Mouse (Mus musculus): Measurements from ENCODE around the gene Elfn2. TPM values are rescaled to one million over a fixed set of nuclear protein-coding genes. Genes with fewer than 3 reads are reported as not detected.

The Elfn2 gene
- total RNA-seq, 2 experiments from 2014 or later = 0.05 to 0.31 TPM

DNA sequence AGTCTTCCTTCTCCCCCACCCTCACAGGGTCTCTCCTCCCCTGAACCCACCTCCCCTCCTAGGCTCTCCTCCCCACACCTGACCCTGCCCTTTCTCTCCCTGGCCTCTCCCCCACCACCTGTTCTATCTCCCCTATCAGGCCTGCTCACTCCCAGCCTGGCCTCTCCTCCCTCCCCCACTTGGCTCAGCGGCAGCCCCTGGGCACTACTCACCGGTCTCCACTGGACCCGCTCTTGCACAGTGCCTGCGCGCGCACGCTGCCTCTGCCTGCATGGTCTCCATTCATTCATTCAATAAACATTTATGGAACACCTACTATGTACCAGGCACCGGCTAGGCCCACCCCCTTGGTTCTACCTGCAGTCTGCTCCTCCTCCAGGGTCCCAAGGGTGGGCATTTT, 37.3 kb downstream of the Elfn2 start:
- no peak for DNase-seq

DNA sequence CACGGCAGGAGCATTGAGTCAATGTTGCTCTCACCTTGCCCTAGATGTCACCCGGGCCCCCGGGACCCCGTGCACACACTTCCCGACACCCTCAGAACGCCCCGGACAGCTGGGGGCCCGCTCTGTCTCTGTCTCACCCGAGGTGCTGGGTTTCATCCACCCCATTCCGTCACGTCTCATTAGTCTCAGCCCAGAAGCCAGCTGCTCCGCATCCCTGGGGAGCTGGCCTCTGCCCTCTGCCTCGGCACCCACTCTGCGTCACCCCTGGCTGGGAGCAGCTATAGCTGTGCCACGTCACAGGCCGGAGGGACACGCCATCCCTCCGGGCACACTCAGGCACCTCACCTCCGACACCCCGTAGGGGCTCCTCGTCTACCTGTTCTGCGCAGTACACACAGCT, 38.3 kb downstream of the Elfn2 start:
- no peak for DNase-seq

DNA sequence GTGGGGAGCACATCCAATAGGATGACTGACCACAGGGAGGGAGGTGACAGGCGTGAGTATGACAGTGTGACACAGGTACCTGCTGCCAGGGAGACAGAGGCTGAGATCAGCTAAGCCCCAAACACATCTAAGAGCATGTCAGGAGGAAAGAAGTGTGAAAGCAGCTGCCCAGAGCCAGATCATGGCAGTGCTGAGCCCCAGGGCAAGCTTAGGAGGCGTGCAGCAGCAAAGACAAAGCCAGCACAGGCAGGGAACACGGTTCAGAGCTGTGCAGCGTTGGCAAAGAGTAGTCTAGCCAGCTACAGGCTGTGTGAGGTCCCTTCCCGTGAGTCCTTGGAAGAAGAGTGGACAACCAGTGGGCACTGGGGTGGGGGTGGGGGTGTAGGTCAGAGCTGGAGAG, 40.9 kb downstream of the Elfn2 start:
- no peak for DNase-seq

DNA sequence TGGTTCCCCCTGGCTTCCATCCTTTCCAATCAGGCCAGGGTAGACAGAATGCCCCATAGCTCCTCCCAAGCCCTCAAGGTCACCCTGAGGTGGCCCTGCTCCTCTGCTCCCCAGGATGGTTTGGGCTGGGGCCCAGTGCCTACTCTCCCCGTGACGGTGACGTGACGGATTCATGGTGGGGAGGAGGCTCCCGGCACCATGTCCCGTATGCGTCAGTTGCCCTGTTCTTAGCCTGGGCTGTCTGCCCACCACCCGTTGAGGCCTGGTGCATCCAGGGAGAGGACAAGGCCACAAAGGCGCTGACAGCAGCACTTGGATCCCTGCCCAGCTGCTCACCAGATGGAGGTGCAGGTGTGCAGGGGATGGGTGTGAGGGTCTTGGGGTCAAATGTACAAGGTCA, 41.6 kb downstream of the Elfn2 start:
- DNase-seq = no peak

DNA sequence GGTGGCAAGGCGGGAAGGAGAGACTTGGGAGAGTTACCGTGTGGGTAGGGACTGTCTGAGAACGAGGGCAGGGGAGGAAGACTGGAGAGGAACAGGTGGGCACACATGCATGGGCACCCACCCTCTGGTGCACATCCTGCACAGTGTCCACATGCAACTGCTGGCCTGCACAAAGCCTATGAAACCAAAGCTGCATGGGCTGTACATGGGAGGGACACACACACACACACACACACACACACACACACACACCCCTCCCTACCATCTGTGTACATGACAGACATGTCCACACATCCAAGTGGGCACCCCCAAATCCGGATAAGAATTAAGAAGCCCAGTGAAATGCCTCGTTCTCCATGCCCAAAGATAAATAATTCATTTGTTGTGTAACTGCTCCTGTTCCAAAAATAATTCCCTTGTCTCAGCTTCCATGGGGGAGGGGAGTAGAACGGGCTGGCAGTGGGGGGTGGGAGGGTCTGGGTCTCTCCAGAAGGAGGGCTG, 43.6 kb downstream of the Elfn2 start:
- no peak for DNase-seq

DNA sequence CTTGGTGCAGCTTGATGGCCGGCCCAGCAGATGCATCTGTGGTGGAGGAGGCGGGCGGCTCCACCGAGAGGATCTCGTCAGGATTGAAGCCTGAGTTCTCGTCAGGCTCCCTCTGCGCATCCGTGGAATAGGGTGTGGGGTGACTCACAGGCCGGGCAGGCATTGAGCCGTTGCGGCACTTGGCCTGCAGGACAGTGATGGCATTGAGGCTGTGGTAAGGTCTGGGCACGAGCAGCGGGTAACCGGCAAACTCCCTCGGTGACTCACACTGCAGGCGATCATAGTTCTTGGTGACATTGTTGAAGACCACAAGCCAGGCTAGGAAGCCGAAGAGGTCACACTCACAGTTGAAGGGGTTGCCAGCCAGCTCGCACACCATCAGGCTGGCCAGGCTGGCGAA, 45.1 kb downstream of the Elfn2 start:
- no peak for DNase-seq

DNA sequence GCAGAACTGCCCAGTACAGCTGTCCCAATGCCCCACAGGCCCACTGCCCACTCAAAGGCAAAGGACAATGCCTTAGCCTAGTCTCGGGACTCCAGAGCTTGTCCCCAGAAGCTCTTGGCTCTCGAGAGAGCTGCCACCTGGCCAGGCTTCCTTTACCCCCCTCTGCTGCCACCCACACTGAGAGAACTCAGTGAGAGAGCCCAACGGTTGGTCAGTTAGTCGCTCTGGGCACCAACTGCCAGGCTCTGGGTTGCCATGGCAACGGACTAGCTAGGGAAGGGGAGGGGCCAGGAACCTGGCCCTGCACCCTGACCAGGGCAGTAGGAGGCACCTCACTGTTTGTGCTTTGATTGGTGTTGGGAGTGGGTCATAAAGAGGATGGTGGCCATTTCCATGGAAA, 48.2 kb downstream of the Elfn2 start:
- no peak for DNase-seq

DNA sequence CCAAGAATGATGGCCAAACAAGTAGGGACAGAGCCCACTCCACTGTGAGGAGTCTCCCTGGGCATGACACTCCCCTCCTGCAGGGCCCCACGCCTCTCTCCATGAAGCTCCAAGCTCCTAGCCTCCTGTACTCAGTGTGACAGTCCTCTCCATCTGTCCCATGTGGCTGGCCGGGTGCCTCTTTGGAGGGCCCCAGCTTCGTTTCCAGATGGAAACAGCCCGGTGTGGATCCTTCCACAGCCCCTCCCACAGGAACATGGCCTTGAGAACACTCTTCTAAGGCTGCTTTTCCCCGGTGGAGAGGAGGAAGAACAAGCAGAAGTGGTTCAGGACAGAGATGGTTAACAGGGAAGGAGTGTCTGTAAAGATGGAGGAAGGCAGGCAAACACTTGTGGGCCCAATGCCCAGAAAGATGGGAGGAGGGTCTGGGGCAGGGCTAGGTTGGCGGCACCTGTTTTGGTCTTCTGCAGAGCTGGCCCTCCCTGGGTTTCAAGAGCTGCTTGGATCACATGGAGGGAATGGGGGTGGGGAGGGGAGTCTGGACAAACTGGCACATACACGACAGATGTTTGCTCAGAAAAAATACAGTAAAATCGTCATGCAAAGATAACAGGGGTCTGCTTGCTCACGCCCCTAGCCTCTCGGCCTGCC, 49.2 kb downstream of the Elfn2 start:
- DNase-seq = no peak

DNA sequence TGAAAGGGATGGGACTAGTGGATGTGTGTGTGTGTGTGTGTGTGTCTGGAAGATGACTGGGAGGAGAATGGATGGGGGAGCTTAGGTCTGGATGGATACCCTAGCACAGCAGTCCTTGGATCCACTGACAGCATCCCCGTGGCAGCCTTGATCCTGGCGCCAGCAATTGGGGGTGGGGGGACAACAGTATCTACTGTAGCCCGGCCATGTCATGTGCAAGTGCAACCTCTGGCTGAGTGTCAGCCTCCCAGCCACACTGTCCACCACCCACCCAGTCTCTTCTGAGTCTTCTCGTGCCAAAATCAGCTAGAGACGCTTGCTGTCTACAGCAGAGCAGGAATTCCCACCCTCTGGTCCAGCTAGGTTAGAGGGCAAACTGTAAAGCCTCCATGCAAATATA, 54.3 kb downstream of the Elfn2 start:
- DNase-seq = no peak

DNA sequence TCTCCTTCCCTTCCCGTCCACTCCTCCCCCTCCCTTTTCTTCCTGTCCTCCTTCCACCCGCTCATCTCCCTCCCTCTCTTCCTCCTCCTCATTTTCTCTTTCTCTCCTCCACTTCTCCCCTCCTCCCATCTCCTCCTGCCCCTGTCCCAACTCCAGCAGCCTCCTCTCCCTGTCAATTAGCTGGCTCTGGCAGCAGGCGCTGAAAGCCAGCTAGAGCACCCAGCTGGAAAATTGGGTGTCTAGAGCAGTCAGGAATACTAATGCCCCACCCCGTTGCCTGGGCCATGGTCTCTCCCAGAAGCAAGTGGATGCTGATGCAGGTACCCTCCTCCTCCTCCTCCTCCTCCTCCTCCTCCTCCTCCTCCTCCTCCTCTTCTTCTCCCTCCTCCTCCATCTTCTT, 67.4 kb downstream of the Elfn2 start:
- DNase-seq = no peak

DNA sequence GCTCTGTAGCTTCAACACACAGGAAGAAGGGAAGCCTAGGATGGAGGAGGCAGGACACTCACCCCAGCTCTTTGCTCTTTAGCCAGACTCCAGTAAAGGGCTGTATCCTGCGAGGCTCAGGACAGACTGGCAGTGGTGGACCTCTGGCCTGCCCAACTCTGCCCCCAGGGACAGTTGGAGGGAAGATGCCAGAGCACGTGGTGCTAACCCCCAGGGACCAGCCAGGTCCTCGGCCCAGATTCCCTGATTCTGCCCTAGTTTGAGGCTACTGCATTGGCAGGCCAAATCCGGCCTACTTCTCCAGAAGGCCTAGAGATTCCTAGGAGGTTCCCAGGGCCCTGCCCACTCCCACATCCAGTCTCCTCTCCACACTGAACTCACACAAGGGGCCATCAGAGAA, 70.8 kb downstream of the Elfn2 start:
- DNase-seq = peak; percentile 41

DNA sequence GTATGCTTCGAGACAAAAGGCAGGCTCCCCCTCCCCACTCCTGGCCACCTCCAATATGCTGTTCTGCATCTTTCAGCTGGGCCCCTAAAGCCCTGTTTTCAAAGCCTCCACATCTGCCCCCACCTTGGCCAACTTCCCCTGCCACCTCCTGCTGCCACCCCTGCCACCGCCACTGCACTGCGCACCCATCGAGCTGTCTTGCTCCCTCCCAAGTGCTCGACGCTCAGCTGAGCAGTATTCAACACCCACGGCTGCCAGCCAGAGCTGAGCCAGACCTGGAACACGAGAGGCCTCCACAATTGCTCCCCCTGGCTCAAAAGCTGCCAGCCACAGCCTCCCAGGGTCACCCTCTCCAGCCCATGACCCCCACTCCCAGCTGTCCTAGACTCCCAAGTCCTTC, 74.0 kb downstream of the Elfn2 start:
- no peak for DNase-seq

DNA sequence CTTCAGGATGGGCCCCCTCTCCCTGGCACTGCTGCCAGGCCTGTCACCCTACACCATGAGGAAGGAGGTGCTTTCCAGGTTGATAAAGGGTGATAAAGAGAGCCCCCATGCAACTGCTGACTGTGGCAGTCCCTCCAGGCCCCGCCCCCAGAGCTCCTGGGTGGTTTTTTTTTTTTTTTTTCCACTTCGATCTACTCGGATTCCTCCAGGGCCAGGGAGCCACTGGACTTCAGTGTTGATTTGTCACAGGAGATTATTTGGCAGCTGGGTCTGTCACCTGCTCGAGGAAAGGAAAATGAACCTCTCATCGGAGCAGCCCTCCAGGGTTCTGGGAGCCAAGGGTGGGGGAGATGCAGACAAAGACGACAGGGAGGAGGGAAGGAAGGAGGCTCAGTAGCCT, 74.9 kb downstream of the Elfn2 start:
- DNase-seq = no peak

DNA sequence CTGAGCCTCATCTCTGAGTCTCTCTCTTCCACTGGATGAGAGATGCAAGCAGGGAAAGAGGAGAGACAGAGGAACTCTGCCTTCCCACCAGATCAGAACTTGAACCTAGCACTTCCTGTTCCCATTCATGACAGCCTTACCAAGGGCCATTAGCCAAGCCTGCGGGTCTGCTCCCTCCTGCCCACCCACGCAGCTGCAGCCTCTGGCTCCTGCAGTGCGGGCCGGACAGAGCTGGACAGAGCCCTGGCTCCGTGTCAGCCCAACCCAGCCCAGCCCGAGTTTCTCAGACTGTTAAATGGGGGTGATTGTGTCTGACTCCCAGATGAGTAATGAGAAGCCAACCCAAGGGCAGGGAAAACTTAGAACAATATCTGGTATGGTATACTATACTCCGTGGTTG, 83.3 kb downstream of the Elfn2 start:
- peak; percentile 75 for DNase-seq

DNA sequence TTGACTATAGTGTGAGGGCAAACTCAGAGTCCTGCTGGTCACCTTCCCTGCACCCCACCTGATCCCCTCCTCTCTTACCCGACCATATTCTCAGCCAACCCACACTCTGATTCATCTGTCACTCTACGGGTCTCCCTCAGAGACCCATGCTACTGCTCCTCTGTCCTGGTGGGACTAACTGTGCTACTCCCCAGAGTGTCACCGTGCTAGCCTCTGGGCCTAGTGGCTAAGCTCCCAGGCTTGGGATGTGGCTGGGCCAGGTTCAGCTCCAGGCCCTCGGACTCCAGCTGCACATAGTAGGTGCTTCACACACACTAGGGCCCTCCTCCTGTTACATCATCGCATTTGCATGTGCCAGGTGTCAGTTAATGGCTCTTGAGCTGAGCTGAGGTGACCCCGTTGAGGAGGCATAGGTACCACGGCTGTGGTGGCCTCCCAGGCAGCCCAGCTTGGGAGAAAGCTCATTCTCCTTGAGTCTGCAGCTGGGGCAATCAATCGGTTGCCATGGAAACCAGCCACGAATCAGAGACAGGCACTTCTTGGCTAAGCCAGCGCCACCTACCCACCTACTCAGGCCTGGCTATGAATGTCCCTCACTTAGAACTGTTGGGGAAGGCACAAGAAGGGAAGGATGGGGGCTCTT, 84.4 kb downstream of the Elfn2 start:
- no peak for DNase-seq

DNA sequence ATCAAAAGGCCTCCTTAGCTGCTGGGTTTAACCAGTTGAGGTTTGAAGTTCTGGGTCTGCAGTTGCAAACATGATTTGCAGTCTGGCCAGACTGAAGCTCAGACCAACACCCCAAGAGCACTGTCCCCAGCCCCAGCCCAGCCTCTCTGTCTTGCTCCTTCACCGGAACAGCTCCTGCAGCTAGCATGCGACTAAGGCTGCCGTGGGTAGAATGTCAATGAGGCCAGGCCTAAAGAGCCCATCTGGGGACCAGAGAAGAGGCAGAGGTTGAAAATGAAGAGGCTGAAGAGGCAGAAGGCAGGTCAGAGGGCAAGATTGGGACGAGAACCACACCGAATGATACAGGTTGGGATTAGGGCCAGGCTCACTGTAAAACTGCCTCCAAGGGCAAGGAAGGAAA, 85.2 kb downstream of the Elfn2 start:
- DNase-seq = no peak

DNA sequence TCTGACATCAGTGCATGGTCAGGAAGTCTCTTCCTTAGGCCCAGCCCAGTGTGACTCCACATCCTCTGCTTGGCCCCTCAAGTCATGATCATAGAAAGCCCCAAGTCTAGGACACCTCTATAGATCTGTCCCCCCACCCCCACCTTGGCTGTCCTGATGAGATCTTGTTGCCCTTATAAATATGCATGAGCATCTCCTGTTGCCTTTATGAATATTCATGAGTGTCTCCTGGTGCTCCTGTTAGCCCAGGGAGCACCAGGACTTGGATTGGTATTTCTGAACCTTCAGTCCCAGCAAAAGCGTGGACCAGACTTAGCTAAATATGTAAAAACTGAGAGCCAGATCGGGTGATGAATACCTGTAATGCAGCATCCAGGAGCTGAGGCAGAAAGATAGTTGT, 86.2 kb downstream of the Elfn2 start:
- no peak for DNase-seq

DNA sequence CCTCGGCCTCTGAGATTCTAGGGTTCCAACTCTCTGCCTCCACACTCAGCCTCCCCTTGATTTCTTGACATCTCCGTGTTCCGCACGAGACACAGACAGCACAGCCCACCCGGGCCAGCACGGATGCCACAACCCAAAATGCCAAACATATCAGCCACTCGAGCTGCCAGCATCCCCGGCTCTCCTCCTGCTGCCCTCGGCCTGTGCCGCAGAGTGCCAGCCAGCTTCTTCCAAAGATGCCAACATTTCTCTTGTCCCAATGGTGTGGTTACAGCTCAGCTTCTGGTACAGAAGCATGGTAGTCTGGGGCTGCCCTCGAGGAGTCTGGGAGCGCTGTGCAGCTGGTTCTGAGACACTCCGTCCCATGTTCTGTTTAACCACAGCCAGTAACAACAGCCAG, 92.3 kb downstream of the Elfn2 start:
- DNase-seq = no peak

DNA sequence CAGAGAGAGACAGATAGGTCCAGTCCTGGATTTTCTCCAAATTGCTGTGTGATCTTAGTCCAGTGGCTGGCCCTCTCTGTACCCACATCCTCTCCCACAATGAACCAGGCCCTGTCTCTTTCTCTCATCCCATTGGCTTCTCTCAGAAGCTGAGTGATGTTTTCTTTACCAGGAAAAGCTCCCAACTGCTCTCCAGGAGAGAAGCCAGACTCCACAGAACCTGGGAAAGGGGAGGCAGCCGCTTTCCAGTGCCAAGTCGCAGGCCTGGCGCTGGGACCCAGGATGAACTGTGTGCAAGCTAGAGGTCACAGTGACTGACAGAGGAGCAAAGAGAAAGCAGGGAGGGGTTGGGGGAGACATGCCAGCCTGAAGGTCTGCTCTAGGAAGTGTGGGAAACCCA, 93.6 kb downstream of the Elfn2 start:
- no peak for DNase-seq

DNA sequence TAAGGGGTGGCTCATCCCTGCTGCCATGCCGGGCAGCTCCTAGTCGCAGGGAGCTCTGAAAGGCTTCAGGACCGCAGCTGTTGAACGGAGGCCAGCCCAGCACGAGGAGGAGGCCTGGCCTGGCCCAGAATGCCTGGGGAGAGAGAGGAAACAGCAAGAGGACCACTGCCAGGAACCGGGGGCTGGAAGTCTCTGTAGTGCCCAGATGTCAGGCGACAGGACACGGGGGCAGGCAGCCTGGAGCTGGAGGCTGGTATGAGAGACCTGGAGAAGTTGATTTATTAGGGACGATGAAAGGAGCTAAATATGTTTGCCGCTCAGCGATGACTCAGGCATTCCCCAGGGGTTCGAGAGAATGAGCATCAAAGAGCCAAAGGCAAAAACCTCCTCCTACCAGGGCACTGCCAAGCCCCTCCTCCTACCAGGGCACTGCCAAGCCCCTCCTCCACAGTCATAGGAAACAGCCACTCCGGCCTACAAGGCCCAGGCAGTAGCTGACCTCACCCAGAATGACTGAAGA, 94.1 kb downstream of the Elfn2 start:
- DNase-seq = peak; percentile 72

DNA sequence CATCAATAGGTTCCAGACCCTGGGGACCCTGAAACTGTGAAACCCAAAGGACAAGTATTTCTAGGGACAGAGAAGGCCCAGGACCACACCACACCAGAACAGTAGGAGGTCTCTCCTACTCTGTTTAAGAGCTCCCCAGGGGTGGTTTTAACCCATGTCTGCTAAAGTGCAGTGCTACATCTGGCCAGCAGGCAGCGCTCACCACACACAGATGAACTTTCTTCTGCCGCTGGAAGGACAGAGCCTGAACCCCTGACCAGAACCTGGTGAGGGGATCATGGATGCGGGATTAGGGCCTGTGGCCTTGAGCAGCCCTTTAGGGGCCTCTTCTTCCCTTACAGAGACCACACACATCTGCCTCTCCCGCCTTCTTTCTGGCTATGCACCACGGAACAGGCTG, 95.1 kb downstream of the Elfn2 start:
- no peak for DNase-seq

Measured in gastrocnemius, postnatal 25 days (tissue).